Mouse (Mus musculus): ENCODE data around the gene Ick.

The Ick gene

DNA sequence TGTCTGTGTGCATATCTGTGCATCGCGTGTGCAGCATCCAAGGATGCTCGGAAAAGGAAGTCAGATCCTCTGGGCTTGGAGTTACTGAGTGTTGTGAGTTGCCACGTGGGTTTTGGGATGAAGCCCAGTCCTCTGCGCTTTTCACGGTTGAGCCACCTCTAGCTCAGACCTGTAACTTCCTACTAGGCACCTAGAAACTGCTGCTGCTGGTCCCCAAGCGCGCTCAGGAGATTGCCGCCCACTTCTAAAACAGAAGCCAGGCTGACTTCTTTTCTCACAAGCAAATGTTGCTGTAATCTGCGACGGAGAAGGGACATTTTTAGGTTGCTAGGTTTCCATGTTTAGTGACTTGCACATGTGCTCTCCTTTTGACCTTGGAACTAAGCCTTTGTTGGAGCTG lies 86.0 kb downstream of the Ick start:
- DNase-seq: no peak

DNA sequence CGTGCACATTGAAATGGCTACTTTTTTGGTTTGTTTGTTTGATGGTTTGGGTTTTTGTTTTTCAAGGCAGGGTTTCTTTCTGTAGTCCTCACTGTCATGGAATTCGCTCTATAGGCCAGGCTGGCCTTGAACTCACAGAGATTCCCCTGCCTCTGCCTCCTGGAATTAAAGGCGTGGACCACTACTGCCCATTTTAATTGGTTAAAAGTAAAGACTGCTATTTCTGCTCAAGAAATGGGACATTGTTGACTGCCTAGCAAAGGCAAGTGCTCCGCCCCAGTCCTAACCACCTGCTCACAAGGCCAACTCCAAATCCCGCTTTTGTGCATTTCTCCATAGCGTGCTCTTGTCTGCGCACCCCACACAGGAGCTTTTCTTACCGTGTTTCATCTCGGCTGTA lies 88.8 kb downstream of the Ick start:
- DNase-seq: no peak

DNA sequence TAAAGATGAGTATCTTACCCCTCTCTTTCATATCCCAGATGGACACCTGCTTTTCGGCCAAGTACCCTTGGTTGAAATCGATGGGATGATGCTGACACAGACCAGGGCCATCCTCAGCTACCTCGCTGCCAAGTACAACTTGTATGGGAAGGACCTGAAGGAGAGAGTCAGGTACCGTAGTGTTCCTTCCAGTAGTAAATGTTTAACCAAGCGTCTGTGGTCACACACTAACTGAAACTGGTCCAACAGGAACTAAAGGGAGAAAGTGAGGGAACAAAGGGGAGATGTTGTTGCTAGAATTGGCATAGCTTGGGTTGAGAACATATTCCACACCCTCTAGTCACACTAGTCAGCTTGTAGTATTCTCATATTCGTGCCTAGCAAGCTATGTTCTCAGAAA lies 95.2 kb downstream of the Ick start:
- no peak for DNase-seq

DNA sequence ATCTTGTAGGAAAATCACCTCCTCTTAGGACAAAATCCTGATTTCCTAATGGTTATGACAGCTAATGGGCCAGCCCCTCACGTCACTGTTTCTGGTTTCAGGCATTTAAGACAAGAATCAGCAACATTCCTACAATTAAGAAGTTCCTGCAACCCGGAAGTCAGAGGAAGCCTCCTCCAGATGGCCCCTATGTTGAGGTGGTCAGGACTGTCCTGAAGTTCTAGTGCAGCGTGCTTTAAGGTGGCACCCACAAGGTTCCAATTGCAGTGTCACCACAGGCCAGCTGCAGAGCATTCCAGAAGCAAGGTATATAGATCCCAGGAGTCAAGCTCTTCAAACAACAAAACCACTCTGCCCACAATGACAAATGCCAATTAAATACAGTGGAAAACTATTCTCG lies 100.0 kb downstream of the Ick start:
- no peak for DNase-seq

DNA sequence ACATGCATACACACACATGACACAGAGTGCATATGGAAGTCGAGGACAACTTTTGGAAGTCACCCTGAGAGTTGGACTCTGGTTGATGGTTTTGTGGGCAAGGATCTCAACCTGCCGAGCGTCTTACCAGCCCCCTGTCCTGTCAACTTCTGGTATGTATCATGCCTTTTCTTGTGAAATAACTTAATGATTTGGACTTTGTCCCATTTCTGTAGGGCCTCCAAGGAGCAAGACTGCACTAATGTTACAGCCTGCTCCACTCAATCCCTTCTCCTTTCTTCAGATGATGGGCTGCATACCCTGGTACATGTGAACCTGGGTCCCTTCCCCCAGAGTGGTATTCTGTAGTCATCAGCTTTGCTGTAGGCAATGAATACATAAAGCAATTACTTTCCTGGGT lies 101.1 kb downstream of the Ick start:
- no peak for DNase-seq

DNA sequence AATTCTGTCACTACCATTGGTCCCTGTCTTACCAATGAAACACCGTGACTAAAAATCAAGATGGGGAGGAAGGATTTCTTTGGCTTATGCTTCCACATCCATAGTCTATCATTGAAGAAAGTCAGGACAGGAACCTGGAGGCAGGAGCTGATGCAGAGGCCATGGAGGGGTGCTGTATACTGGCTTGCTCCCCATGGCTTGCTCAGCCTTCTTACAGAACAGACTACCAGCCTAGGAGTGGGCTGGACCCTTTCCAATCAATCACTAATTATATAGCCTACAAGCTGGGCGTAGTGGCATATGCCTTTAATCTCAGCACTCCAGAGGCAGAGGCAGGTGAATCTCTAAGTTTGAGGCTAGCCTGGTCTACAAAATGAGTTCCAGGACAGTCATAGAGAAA lies 101.8 kb downstream of the Ick start:
- no peak for DNase-seq

DNA sequence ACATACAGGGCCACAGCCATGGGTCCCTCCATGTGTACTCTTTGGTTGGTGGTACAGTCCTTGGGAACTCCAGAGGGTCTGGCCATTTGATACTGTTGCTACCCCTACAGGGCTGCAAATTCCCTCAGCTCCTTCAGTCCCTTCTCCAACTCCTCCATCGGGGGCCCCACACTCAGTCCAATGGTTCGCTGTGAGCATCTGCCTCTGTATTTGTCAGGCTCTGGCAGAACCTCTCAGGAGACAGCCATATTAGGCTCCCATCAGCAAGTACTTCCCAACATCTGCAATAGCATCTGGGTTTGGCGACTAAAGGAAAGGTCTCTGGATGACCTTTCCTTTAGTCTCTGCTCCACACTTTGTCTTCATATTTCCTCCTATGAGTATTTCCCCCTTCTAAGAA lies 102.5 kb downstream of the Ick start:
- no peak for DNase-seq

DNA sequence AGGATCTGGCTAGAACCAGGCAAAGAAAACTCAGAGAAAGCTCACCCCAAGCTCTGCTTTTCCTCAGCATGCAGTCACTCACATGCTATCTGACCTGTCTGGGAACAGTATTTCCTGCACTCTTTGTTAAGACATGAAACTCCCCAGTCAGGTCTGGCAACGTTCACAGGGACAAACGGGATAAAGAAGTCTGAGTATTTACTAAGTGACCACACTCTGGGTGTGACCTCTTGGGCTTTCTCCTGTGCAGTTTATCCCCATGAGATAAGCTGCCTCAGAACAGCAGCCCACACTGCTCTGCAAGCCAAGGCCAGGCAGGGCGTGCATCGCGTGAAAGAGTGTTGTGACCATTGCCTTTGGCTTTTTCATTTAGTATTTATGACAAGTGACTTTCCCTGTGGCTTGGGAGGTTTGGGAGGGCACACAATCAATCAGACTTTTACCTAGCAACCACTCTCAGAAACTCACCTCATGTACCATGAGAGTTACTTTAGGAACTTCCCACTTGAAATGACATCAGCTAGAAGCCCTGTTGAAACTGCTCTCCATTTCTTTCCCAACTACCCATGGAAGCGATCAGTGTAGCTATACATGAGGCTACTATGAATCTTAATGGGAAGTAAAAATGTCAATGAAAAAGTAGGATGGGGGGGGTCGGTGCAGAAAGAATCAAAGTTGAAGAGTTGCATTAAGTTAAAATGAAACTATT lies 103.5 kb downstream of the Ick start:
- no peak for DNase-seq

DNA sequence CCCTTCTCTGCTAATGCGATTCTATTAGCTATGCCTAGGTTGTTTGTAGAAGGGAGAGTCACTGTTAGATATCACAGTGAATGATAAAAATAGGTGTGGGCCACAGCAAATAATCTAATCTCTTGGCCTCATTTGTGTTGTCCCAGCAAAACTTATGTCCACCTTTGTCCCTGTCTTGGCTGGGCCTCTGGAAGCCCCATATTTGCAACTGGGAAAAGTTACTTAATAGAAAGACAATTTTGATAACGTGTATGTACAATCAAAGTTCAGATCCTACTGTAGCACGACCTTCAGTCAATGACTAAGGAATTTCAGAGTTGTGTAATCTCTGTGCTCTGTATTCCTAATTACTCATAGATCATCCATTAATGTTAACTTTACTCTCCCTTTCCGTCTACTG lies 108.1 kb downstream of the Ick start:
- no peak for DNase-seq

Measured in liver (tissue).